Mouse (Mus musculus): ENCODE results near the gene Uggt2. TPM values are rescaled to one million over a fixed set of nuclear protein-coding genes. Genes with fewer than 3 reads are reported as not detected.

The Uggt2 gene
- polyA plus RNA-seq, 1 experiment from 2014 or later = 18.2 TPM

- H3K27ac ChIP-seq (replicated peaks; ENCODE audit: low read depth, low read length) = no peak overlapping the region
- H3K36me3 ChIP-seq (ENCODE audit: control insufficient read depth, insufficient read depth, low read length) = no peaks in the 10 kb centered on the region
- H3K4me2 ChIP-seq (ENCODE audit: low read depth, severe bottlenecking) = peak overlapping the region; percentile 38
- no peaks in the 10 kb centered on the region for H3K9me3 ChIP-seq (ENCODE audit: control insufficient read depth, low read length)
- peak overlapping the region; percentile 18; the same call in 1 of the 2 replicates for H3K4me3 ChIP-seq (ENCODE audit: low read depth, low read length)
- 7% methylated on average over 12 of the region's 12 CpGs for WGBS
- no peak overlapping the region for H3K9ac ChIP-seq (ENCODE audit: low read length)
- no peaks in the 10 kb centered on the region for H3K4me1 ChIP-seq (ENCODE audit: control insufficient read depth, insufficient read depth, low read length)
- peak; percentile 14; the same call in 1 of the 2 replicates for ATAC-seq (ENCODE audit: insufficient number of reproducible peaks, low FRiP score, low TSS enrichment, low read depth)
- H3K27me3 ChIP-seq (ENCODE audit: control insufficient read depth, insufficient read depth, low read length) = no peaks in the 10 kb centered on the region
- DNase-seq (ENCODE audit: low spot score) = peak; percentile 32
These were observed 24.4 kb upstream of the Uggt2 start for GRCm38 (mm10) chr14:119123582-119123981.

GRCm38 (mm10) chr14:119112558-119112957 is 13.3 kb upstream of the Uggt2 start:
- no peak overlapping the region for H3K27ac ChIP-seq (replicated peaks; ENCODE audit: low read depth, low read length)
- no peak for ATAC-seq (ENCODE audit: insufficient number of reproducible peaks, low FRiP score, low TSS enrichment, low read depth)
- H3K9me3 ChIP-seq (ENCODE audit: control insufficient read depth, low read length) = no peaks in the 10 kb centered on the region
- H3K4me1 ChIP-seq (ENCODE audit: control insufficient read depth, insufficient read depth, low read length) = no peaks in the 10 kb centered on the region
- no peak overlapping the region for H3K4me3 ChIP-seq (ENCODE audit: low read depth, low read length)
- no peak for DNase-seq (ENCODE audit: low spot score)
- H3K27me3 ChIP-seq (ENCODE audit: control insufficient read depth, insufficient read depth, low read length) = no peaks in the 10 kb centered on the region
- H3K9ac ChIP-seq (ENCODE audit: low read length) = no peak overlapping the region
- H3K36me3 ChIP-seq (ENCODE audit: control insufficient read depth, insufficient read depth, low read length) = no peaks in the 10 kb centered on the region
- WGBS = 75% methylated on average over 6 of the region's 6 CpGs
- no peak overlapping the region for H3K4me2 ChIP-seq (ENCODE audit: low read depth, severe bottlenecking)

GRCm38 (mm10) chr14:119109776-119110218 is 10.6 kb upstream of the Uggt2 start:
- WGBS = 88% methylated on average over 3 of the region's 3 CpGs

GRCm38 (mm10) chr14:119108776-119109301 is 9.6 kb upstream of the Uggt2 start:
- 82% methylated on average over 7 of the region's 7 CpGs for WGBS
- Histone ChIP-seq H3K9me3 (ENCODE audit: control insufficient read depth, low read length) (no peaks in the 10 kb centered on the region), H3K27me3 (ENCODE audit: control insufficient read depth, insufficient read depth, low read length) (no peaks in the 10 kb centered on the region), H3K27ac (replicated peaks; ENCODE audit: low read depth, low read length) (no peak overlapping the region), H3K9ac (ENCODE audit: low read length) (no peak overlapping the region), H3K4me3 (ENCODE audit: low read depth, low read length) (no peak overlapping the region), H3K36me3 (ENCODE audit: control insufficient read depth, insufficient read depth, low read length) (no peaks in the 10 kb centered on the region), H3K4me2 (ENCODE audit: low read depth, severe bottlenecking) (no peak overlapping the region), H3K4me1 (ENCODE audit: control insufficient read depth, insufficient read depth, low read length) (no peaks in the 10 kb centered on the region)
- ATAC-seq (ENCODE audit: insufficient number of reproducible peaks, low FRiP score, low TSS enrichment, low read depth) (no peak), DNase-seq (ENCODE audit: low spot score) (no peak)

More at GRCm38 (mm10) chr14:119109776-119110218, 10.6 kb upstream of the Uggt2 start:
- Histone ChIP-seq H3K27me3 (ENCODE audit: control insufficient read depth, insufficient read depth, low read length) (no peaks in the 10 kb centered on the region), H3K27ac (replicated peaks; ENCODE audit: low read depth, low read length) (no peak overlapping the region), H3K9ac (ENCODE audit: low read length) (no peak overlapping the region), H3K4me2 (ENCODE audit: low read depth, severe bottlenecking) (no peak overlapping the region), H3K4me1 (ENCODE audit: control insufficient read depth, insufficient read depth, low read length) (no peaks in the 10 kb centered on the region), H3K9me3 (ENCODE audit: control insufficient read depth, low read length) (no peaks in the 10 kb centered on the region), H3K36me3 (ENCODE audit: control insufficient read depth, insufficient read depth, low read length) (no peaks in the 10 kb centered on the region), H3K4me3 (ENCODE audit: low read depth, low read length) (no peak overlapping the region)
- ATAC-seq (ENCODE audit: insufficient number of reproducible peaks, low FRiP score, low TSS enrichment, low read depth) (peak; percentile 62; the same call in 1 of the 2 replicates), DNase-seq (ENCODE audit: low spot score) (no peak)

- Histone ChIP-seq H3K9ac (ENCODE audit: low read length) (no peak overlapping the region), H3K27me3 (ENCODE audit: control insufficient read depth, insufficient read depth, low read length) (no peaks in the 10 kb centered on the region), H3K27ac (replicated peaks; ENCODE audit: low read depth, low read length) (no peak overlapping the region), H3K4me1 (ENCODE audit: control insufficient read depth, insufficient read depth, low read length) (no peaks in the 10 kb centered on the region), H3K36me3 (ENCODE audit: control insufficient read depth, insufficient read depth, low read length) (no peaks in the 10 kb centered on the region), H3K9me3 (ENCODE audit: control insufficient read depth, low read length) (no peaks in the 10 kb centered on the region), H3K4me2 (ENCODE audit: low read depth, severe bottlenecking) (no peak overlapping the region), H3K4me3 (ENCODE audit: low read depth, low read length) (no peak overlapping the region)
- no peak for ATAC-seq (ENCODE audit: insufficient number of reproducible peaks, low FRiP score, low TSS enrichment, low read depth)
- DNase-seq (ENCODE audit: low spot score) = no peak
- WGBS = 96% methylated on average over 8 of the region's 8 CpGs
These were observed 8.4 kb upstream of the Uggt2 start for GRCm38 (mm10) chr14:119107591-119107990.

- Histone ChIP-seq H3K4me2 (ENCODE audit: low read depth, severe bottlenecking) (peak overlapping the region; percentile 63), H3K27me3 (ENCODE audit: control insufficient read depth, insufficient read depth, low read length) (no peaks in the 10 kb centered on the region), H3K4me3 (ENCODE audit: low read depth, low read length) (peak overlapping the region; percentile 87), H3K9me3 (ENCODE audit: control insufficient read depth, low read length) (no peaks in the 10 kb centered on the region), H3K36me3 (ENCODE audit: control insufficient read depth, insufficient read depth, low read length) (no peaks in the 10 kb centered on the region), H3K27ac (replicated peaks; ENCODE audit: low read depth, low read length) (peak overlapping the region; percentile 79), H3K9ac (ENCODE audit: low read length) (peak overlapping the region; percentile 85), H3K4me1 (ENCODE audit: control insufficient read depth, insufficient read depth, low read length) (0 out of 2 replicates have a peak, but pooled peaks cover 11% of the 10 kb centered on the region)
- ATAC-seq (ENCODE audit: insufficient number of reproducible peaks, low FRiP score, low TSS enrichment, low read depth) (peak; percentile 84), DNase-seq (ENCODE audit: low spot score) (no peak)
- WGBS = 0% methylated on average over 13 of the region's 13 CpGs
These were observed 301 bp upstream of the Uggt2 start for GRCm38 (mm10) chr14:119099570-119099891.

GRCm38 (mm10) chr14:119061811-119062210 is 37.4 kb downstream of the Uggt2 start:
- DNase-seq (ENCODE audit: low spot score) (no peak), ATAC-seq (ENCODE audit: insufficient number of reproducible peaks, low FRiP score, low TSS enrichment, low read depth) (no peak)
- Histone ChIP-seq H3K9me3 (ENCODE audit: control insufficient read depth, low read length) (no peaks in the 10 kb centered on the region), H3K27ac (replicated peaks; ENCODE audit: low read depth, low read length) (no peak overlapping the region), H3K27me3 (ENCODE audit: control insufficient read depth, insufficient read depth, low read length) (no peaks in the 10 kb centered on the region), H3K4me2 (ENCODE audit: low read depth, severe bottlenecking) (no peak overlapping the region), H3K4me1 (ENCODE audit: control insufficient read depth, insufficient read depth, low read length) (no peaks in the 10 kb centered on the region), H3K4me3 (ENCODE audit: low read depth, low read length) (no peak overlapping the region), H3K9ac (ENCODE audit: low read length) (no peak overlapping the region), H3K36me3 (ENCODE audit: control insufficient read depth, insufficient read depth, low read length) (peaks cover 3% of the 10 kb centered on the region; the same call in 1 of the 2 replicates)
- 92% methylated on average over 1 of the region's 1 CpGs for WGBS

- 92% methylated on average over 2 of the region's 2 CpGs for WGBS
- Histone ChIP-seq H3K4me2 (ENCODE audit: low read depth, severe bottlenecking) (no peak overlapping the region), H3K27me3 (ENCODE audit: control insufficient read depth, insufficient read depth, low read length) (no peaks in the 10 kb centered on the region), H3K4me1 (ENCODE audit: control insufficient read depth, insufficient read depth, low read length) (no peaks in the 10 kb centered on the region), H3K27ac (replicated peaks; ENCODE audit: low read depth, low read length) (no peak overlapping the region), H3K9ac (ENCODE audit: low read length) (no peak overlapping the region), H3K9me3 (ENCODE audit: control insufficient read depth, low read length) (no peaks in the 10 kb centered on the region), H3K36me3 (ENCODE audit: control insufficient read depth, insufficient read depth, low read length) (peaks cover 3% of the 10 kb centered on the region; the same call in 1 of the 2 replicates), H3K4me3 (ENCODE audit: low read depth, low read length) (no peak overlapping the region)
- ATAC-seq (ENCODE audit: insufficient number of reproducible peaks, low FRiP score, low TSS enrichment, low read depth) (no peak), DNase-seq (ENCODE audit: low spot score) (no peak)
These were observed 38.5 kb downstream of the Uggt2 start for GRCm38 (mm10) chr14:119060682-119061081.

GRCm38 (mm10) chr14:119057014-119057413 is 42.2 kb downstream of the Uggt2 start:
- Histone ChIP-seq H3K9me3 (ENCODE audit: control insufficient read depth, low read length) (no peaks in the 10 kb centered on the region), H3K4me2 (ENCODE audit: low read depth, severe bottlenecking) (no peak overlapping the region), H3K36me3 (ENCODE audit: control insufficient read depth, insufficient read depth, low read length) (peaks cover 6% of the 10 kb centered on the region; the same call in 1 of the 2 replicates), H3K27me3 (ENCODE audit: control insufficient read depth, insufficient read depth, low read length) (no peaks in the 10 kb centered on the region), H3K27ac (replicated peaks; ENCODE audit: low read depth, low read length) (no peak overlapping the region), H3K9ac (ENCODE audit: low read length) (no peak overlapping the region), H3K4me1 (ENCODE audit: control insufficient read depth, insufficient read depth, low read length) (no peaks in the 10 kb centered on the region), H3K4me3 (ENCODE audit: low read depth, low read length) (no peak overlapping the region)
- ATAC-seq (ENCODE audit: insufficient number of reproducible peaks, low FRiP score, low TSS enrichment, low read depth) (no peak), DNase-seq (ENCODE audit: low spot score) (no peak)
- 94% methylated on average over 4 of the region's 4 CpGs for WGBS
